Mouse (Mus musculus) liver, adult 2 months (tissue): ENCODE data around the gene Miga2.

ENCODE experiments used
- CTCF ChIP-seq: fragments of 200-500 bp; IDR thresholded peaks from 2 replicates; pipeline ENCODE4 v1.5.1; 2011; ENCODE audit warnings: low read depth, low read length, control low read depth
- POLR2A ChIP-seq: fragments of 200-500 bp; IDR thresholded peaks from 2 replicates; pipeline ENCODE4 v1.6.1; 2011; ENCODE audit warnings: low read length, control low read depth; ENCODE audit not compliant: insufficient read depth; ENCODE audit errors: extremely low read depth

DNA sequence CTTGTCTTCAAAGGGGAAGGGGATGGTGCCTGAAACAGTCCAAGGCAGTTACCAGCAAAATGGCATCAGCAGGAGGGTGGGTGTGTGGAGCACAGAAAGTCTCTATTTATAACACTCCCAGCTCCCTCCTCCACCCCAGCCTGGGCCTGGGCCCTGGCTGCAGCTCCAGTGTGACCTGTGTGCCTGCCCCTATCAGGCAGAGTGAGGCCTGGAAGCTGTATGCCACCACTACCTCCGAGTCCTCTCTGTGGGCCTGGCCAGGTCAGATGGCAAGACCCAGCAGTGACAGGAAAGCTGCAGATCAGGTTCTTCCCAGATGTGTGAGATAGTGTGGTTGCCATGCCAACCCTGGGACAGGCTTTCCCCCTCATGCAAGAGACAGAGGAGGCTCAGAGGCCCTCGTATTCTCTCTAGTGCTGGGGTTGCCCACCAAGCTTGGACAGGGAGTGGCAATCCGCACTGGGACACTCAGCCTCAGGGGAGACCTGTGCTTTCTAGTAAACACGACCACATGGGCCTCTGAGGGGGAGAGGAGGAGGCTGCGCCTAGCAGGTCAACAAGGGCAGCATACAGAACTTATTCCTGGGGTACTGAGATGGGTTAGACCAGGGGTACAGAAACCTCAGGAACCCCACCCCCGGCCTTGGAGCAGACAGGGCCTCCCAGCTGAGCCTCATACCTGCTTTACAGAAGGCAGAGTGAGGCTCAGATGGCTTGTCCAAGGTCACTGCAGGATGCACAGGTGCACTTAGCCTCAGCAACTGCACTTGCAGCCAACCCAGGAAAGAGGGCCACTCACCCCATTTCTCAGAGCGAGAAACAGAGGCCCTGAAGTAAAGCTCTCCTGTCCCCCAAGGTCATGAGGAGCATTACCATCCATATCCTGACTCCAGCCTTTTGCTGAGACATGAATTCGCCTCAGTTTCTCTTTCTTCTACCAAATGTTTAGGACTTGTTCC, 6.2 kb upstream of the Miga2 start:
- TF ChIP-seq CTCF (no peak), POLR2A (no peak)
